Mouse (Mus musculus) Patski (cell line): ENCODE results near the gene Cd2bp2. TPM values are rescaled to one million over a fixed set of nuclear protein-coding genes. Genes with fewer than 3 reads are reported as not detected.

ENCODE experiments used
- ATAC-seq: fragments of 100-300 bp; one replicate; pipeline ENCODE4 v1.8.0; 2021
- CTCF ChIA-PET: fragments of 350-600 bp; sonication (Branson Sonifier 250); formaldehyde crosslinking; loops from one replicate; lab custom pipeline; 2022; ENCODE audit warnings: inconsistent platforms; lab: Charles Lee
- POLR2A ChIA-PET: fragments of 350-600 bp; sonication (Branson Sonifier 250); formaldehyde crosslinking; loops from one replicate; lab custom pipeline; 2022; ENCODE audit warnings: antibody characterized with exemption, inconsistent platforms; lab: Charles Lee
- DNase-seq: peaks from one replicate; pipeline ENCODE4 v3.0.0-alpha.2; 2011; ENCODE audit warnings: low read depth, low spot score
- H3K27me3 ChIP-seq: fragments of 371-371 bp; one replicate; pipeline ENCODE4 v1.5.1; 2021
- CTCF ChIP-seq: fragments of 100-300 bp; IDR thresholded peaks from one replicate; pipeline ENCODE4 v1.5.1; 2021
- in situ Hi-C: fragments of 300-500 bp; cut with MboI; formaldehyde crosslinking; loops from 3 replicates; pipeline ENCODE4 v1.11.1; 2018; ENCODE audit warnings: low pct_unique_long_range_greater_than_20kb, mixed read lengths
- polyA plus RNA-seq: library from polyadenylated mRNA; unstranded; gene quantifications from one replicate; pipeline ENCODE4 v1.2.3, GENCODE M21; 2021

Gene Cd2bp2
- polyA plus RNA-seq, 1 experiment from 2014 or later = 66.6 TPM

DNA sequence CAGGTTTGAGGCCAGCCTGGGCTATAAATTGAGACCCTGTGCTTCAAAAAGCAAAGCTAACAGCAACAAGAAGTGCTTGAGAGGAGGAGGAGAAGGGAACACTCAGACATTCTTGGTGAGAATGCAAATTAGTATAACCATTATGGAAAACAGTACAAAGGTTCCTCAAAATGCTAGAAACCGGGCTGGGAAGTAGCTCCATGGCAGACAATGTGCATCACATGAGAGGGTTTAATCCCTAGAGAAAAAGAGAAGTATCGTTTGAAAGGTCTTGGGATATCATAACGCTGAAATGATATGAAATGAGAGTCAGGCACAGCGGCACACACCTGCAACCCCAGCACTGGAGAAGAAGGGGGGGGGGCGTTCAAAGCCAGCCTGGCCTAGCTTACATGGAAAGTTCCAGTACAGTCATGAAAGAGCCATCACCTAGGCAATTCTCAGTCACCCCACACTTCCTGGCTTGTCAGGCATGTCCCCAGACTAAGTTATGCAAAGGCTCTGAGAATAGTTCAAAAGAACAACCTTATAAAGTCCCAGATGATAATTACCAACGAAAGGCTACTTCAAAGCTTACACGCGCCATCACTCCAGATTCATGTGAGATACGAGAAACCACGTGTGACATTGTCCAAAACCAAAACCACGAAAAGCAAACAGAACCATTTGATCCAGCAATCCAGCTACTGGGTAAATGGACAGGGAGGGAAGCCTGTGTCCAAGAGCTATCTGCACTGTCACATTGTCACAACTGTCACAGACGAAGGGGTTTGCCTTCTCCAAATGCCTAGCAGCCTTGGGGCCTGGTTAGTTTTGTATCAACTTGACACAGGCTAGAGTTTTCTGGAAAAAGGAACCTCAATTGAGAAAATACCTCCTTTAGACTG lies 30.0 kb downstream of the Cd2bp2 start:
- in situ Hi-C loops = no loop called here
- ChIA-PET POLR2A (no interaction called here), CTCF (no interaction called here)
- ATAC-seq (no peak), DNase-seq (no peak)
- H3K27me3 ChIP-seq = no peaks in the 10 kb centered on the region
- no peak for TF ChIP-seq CTCF

DNA sequence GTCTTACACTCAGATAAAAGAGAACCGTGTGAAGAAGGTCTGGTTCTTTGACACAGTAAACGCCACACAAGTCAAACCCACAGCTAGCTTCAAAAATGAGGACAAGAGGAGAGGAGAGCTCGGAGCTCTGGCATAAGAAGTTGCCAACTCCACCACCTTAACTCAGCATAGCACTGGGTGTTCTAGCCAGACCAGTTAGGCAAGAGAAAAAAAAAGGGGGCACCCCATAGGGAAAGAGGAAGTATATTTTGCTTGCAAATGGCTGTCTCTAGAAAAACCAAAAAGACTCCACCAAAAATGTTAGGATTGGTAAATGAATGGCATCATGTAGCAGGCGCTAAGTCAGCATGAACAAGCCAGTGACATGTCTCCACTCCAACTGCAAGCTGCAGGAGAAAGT lies 31.8 kb downstream of the Cd2bp2 start:
- H3K27me3 ChIP-seq = no peaks in the 10 kb centered on the region
- in situ Hi-C loops = no loop called here
- ChIA-PET CTCF (no interaction called here), POLR2A (no interaction called here)
- TF ChIP-seq CTCF = no peak
- DNase-seq (no peak), ATAC-seq (no peak)

DNA sequence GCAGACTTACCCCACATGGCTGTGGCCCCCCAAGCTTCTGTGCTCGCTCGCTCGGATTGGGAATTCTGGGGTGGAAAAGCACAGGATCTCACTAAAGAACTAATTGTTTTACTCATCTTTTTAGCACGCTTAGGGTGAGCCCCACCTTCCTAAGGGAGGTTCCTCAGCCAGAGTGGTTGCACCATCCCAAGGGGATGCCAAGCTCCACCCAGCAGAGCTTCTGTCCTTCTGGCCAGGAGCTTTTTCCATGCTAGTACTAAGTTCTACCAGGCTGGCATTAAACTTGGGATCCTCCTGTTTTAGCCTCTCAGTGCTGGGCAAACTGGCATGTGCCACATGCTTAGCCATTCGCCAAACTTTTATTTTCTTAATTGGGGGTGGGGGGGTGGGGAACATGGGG lies 33.3 kb downstream of the Cd2bp2 start:
- H3K27me3 ChIP-seq = no peaks in the 10 kb centered on the region
- ATAC-seq (no peak), DNase-seq (no peak)
- no peak for TF ChIP-seq CTCF
- ChIA-PET POLR2A (no interaction called here), CTCF (no interaction called here)
- in situ Hi-C loops = no loop called here

DNA sequence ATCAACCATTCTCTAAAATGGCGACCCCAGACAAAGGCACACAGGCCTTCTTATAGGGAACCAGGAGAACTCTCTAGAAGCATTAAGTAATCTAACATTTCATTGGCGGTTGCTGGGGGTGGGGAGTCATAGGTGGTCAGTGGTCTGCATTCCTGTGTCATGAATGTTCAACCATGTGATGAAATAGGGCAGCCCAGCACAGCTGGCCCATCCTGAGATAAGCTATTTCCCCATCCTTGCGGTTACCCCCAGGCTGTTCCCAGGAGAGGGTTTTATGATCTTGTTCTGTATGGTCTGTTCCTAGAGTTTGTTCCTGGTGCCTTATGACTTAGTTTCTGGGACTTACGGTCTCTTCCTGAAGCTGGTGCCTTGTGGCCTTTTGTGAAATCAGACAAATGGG lies 38.3 kb downstream of the Cd2bp2 start:
- no peak for TF ChIP-seq CTCF
- ATAC-seq (peak; percentile 47), DNase-seq (peak; percentile 31)
- in situ Hi-C loops = no loop called here
- ChIA-PET CTCF (interaction anchor here (1.4 kb wide), 1 partner anchor 12 kb away, joined by 6 read pairs; no protein-coding TSS in a partner anchor), POLR2A (no interaction called here)
- H3K27me3 ChIP-seq = no peaks in the 10 kb centered on the region

DNA sequence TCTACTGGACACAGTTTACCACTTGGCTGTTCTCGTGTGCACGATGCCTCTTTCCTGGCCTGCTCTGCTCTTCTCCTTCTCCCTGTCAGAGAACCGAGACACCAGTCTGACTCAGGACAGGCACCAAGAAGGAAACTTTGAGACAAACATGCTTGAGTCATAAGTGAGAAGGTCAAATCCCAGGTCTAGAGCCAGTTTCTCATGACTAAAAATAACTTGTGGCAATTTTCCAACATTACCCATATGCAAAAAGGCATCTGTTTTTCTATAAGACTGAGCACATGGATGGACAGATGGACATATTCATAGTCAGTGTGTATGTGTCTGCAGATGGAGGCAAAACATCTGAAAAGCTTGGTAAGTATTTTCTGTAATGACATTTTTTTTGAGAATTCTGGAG lies 42.4 kb downstream of the Cd2bp2 start:
- ChIA-PET CTCF (interaction anchor here (1.3 kb wide), 1 partner anchor 24 kb away, joined by 4 read pairs; no protein-coding TSS in a partner anchor), POLR2A (interaction anchor here (1.4 kb wide), 1 partner anchor 20 kb away, joined by 3 read pairs; no protein-coding TSS in a partner anchor)
- TF ChIP-seq CTCF = no peak
- ATAC-seq (no peak), DNase-seq (no peak)
- H3K27me3 ChIP-seq = no peaks in the 10 kb centered on the region
- in situ Hi-C loops = no loop called here

DNA sequence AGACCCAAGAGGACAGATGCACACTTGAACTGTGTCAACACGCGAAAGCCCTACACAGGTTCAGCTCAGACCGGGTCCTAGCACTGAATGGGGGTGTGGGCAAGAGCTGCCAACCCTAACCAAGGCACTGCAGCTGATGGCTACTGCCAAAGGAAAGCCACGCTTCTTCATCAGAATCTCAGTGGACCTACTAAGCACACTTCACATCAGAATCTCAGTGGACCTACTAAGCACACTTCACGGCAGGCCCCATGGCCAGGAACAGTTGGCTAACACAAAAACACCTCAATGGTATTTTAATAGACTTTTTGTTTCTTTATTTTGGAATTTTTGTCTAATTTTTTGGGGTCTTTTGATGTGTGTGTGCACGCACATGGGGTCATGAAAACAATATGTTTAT lies 43.4 kb downstream of the Cd2bp2 start:
- no peaks in the 10 kb centered on the region for H3K27me3 ChIP-seq
- in situ Hi-C loops = no loop called here
- no peak for DNase-seq
- no peak for ATAC-seq
- ChIA-PET CTCF (interaction anchor here (0.7 to 1.3 kb wide), 2 partner anchors 23 to 38 kb away, joined by 3 to 4 read pairs; no protein-coding TSS in a partner anchor), POLR2A (no interaction called here)
- TF ChIP-seq CTCF = no peak

DNA sequence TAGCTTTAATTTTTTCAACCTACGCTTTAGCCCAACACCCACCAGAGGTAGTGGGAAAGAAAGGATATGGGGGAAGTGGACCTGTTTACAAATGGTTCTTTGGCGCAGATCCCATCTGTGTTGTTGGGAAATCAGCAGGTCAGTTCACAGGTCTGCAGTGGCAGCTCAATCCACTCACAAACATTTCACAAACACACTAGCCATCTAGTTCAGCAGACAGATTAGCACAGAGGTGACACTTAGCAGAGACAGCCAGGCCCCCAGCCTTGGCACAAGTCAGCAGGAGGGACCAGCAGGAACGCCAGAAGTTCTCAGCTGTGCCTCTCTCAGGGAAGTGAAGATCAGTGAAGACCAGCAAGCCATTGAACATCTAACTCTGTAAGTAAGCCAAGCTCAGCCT lies 47.9 kb downstream of the Cd2bp2 start:
- no peak for DNase-seq
- H3K27me3 ChIP-seq = no peaks in the 10 kb centered on the region
- ATAC-seq = no peak
- in situ Hi-C loops = no loop called here
- TF ChIP-seq CTCF = no peak
- ChIA-PET POLR2A (interaction anchor here (0.5 kb wide), 1 partner anchor 23 kb away, joined by 4 read pairs; no protein-coding TSS in a partner anchor), CTCF (interaction anchor here (1.1 to 1.7 kb wide), 2 partner anchors 11 to 23 kb away, joined by 4 to 6 read pairs; no protein-coding TSS in a partner anchor)

DNA sequence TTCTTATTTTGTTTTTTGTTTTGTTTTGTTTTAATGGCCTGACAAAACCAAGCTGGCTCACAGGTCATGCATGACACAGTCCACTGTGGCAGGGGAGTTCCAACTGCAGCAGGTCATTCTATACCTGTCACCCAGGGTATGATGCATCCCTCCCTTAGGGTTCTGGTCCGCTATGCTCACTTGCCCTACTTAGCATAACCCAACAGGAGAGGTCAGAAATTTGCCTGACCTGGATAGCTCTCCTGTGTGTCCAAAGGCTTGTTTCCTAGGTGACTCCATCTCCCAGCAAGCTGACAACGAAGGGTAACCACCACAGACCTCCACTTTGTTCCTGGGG lies 49.6 kb downstream of the Cd2bp2 start:
- DNase-seq (peak; percentile 76), ATAC-seq (peak; percentile 80)
- no peak for TF ChIP-seq CTCF
- in situ Hi-C loops = no loop called here
- POLR2A ChIA-PET = no interaction called here
- H3K27me3 ChIP-seq = no peaks in the 10 kb centered on the region
- CTCF ChIA-PET = interaction anchor here (2.3 kb wide), 1 partner anchor 12 kb away, joined by 6 read pairs; no protein-coding TSS in a partner anchor

DNA sequence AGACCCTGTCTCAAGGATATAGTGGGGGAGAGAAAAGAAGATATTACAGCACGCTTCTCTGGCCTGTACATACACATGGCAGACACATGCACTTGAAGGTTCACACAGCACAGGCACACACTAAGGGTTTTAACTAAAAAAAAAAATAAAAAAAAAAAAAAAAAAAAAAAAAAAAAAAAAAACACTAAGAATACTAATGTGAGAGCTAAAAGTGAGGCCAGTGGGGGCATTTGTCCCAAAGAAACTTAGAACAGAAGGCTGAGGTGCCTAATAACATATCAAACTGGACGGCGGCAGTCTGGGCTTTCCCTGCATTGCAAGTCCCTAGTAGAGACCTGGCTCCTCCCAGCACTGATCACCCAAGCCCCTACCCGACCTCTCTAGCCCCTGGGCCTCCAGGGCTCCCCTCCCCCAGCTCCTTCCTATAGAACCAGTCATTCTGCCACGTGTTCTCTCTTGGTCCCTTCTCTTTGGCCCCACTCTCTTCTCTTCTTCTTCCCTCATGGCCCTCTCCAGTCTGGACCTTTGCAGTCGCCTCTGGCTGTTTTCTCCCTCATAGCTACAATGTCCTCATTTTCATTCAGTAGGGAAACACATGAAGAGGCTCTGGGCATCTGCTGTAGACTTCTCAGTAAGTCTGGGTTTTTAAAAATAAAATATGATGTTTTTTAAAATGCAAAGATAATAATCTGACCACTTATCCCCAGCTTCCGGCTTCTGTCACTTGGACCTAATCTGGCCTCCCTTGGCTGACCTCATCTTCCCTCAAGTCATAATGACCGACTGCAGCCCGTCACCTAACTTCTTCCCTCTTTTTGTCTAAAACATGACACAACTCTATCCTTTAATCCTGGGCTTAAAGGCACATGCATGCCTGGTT lies 50.2 kb downstream of the Cd2bp2 start:
- no peak for DNase-seq
- TF ChIP-seq CTCF = no peak
- ChIA-PET POLR2A (no interaction called here), CTCF (interaction anchor here (1.3 to 2.3 kb wide), 3 partner anchors 12 to 39 kb away, joined by 3 to 6 read pairs (median 3); no protein-coding TSS in a partner anchor)
- in situ Hi-C loops = no loop called here
- H3K27me3 ChIP-seq = no peaks in the 10 kb centered on the region
- ATAC-seq = no peak

DNA sequence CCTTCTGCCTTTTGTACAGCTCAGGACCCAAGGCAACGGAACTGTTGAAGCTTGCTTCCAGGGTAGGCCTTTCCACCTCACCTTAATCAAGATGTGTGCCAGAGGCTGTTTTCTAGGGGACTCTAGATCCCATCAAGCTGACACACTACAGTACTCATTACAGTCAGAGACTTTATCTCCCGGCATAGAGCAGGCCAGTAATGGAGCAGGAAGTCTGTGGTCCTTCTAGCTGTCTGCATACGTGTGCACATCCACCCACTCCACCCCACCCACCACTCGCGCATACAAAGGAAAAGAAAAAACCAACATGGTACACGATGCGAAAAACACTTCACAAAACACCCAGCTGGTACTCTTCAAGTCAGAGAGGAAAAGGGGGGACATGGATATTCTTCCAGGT lies 51.4 kb downstream of the Cd2bp2 start:
- in situ Hi-C loops = no loop called here
- ATAC-seq = no peak
- ChIA-PET POLR2A (no interaction called here), CTCF (interaction anchor here (1.0 to 2.5 kb wide), 5 partner anchors 13 to 70 kb away, joined by 3 to 6 read pairs (median 3); no protein-coding TSS in a partner anchor)
- no peak for DNase-seq
- H3K27me3 ChIP-seq = no peaks in the 10 kb centered on the region
- TF ChIP-seq CTCF = no peak
